Mouse (Mus musculus): ENCODE results near the gene Obox2. TPM values are rescaled to one million over a fixed set of nuclear protein-coding genes. Genes with fewer than 3 reads are reported as not detected.
"Not testable (repeated sequence)": the region's sequence is repeated elsewhere in the genome, so short reads cannot be mapped to it uniquely, and the experiment has no call there.

Gene Obox2
- not detected in 2 replicates for polyA plus RNA-seq (2016; fragmentation: Nextera tagmentation; extraction: Ambion mirVana)

- not testable (repeated sequence) for H3K27ac ChIP-seq (replicated peaks); H3K4me1 ChIP-seq; H3K27me3 ChIP-seq (ENCODE audit: low read depth, poor library complexity, severe bottlenecking); DNase-seq (ENCODE audit: low spot score); H3K4me3 ChIP-seq; H3K36me3 ChIP-seq; H3K9me3 ChIP-seq (replicated peaks)
- WGBS, result no CpG with 5 or more reads among the region's 2 CpGs
Observed at GRCm38 (mm10) chr7:15388421-15388998, at the start of gene Obox2, which contains the start of gene Obox1. TSS of gene Obox2 (plus strand) at chr7:15388721. TSS of gene Obox1 (plus strand) at chr7:15388948.

- H3K4me1 ChIP-seq; H3K27ac ChIP-seq (replicated peaks); H3K4me3 ChIP-seq; DNase-seq (ENCODE audit: low spot score); H3K36me3 ChIP-seq; H3K27me3 ChIP-seq (ENCODE audit: low read depth, poor library complexity, severe bottlenecking): not testable (repeated sequence)
- peaks cover 43% of the 10 kb centered on the region for H3K9me3 ChIP-seq (replicated peaks)
- WGBS, result 81% methylated on average over 3 of the region's 3 CpGs
Observed at GRCm38 (mm10) chr7:15399147-15399874, 10.8 kb downstream of the Obox2 start.

GRCm38 (mm10) chr7:15406816-15407215, 18.3 kb downstream of the Obox2 start:
- not testable (repeated sequence) for H3K4me3 ChIP-seq; H3K36me3 ChIP-seq; H3K27ac ChIP-seq (replicated peaks); DNase-seq (ENCODE audit: low spot score); H3K27me3 ChIP-seq (ENCODE audit: low read depth, poor library complexity, severe bottlenecking); H3K4me1 ChIP-seq
- 92% methylated on average over 10 of the region's 10 CpGs for WGBS
- peaks cover 29% of the 10 kb centered on the region for H3K9me3 ChIP-seq (replicated peaks)

- not testable (repeated sequence) for H3K36me3 ChIP-seq; H3K27ac ChIP-seq (replicated peaks); H3K27me3 ChIP-seq (ENCODE audit: low read depth, poor library complexity, severe bottlenecking); DNase-seq (ENCODE audit: low spot score); H3K4me1 ChIP-seq; H3K4me3 ChIP-seq
- H3K9me3 ChIP-seq (replicated peaks), result peaks cover 29% of the 10 kb centered on the region
- 84% methylated on average over 9 of the region's 9 CpGs for WGBS
Observed at GRCm38 (mm10) chr7:15418046-15418445, 29.5 kb downstream of the Obox2 start.

- 86% methylated on average over 4 of the region's 4 CpGs for WGBS
- H3K27me3 ChIP-seq (ENCODE audit: low read depth, poor library complexity, severe bottlenecking); H3K4me1 ChIP-seq; H3K27ac ChIP-seq (replicated peaks); H3K4me3 ChIP-seq; H3K36me3 ChIP-seq; DNase-seq (ENCODE audit: low spot score): not testable (repeated sequence)
- H3K9me3 ChIP-seq (replicated peaks), result peaks cover 33% of the 10 kb centered on the region
Observed at GRCm38 (mm10) chr7:15425537-15425936, 37.0 kb downstream of the Obox2 start.

Other genes with a start within 250 kb of the Obox2 start
- gene Obox1, start 227 bp downstream of the Obox2 start, polyA plus RNA-seq (2016; fragmentation: Nextera tagmentation; extraction: Ambion mirVana), result not detected in 2 replicates